Mouse (Mus musculus) MEL (cell line): ENCODE results near the gene Soat2. TPM values are rescaled to one million over a fixed set of nuclear protein-coding genes. Genes with fewer than 3 reads are reported as not detected.

Source experiments
- DNase-seq: peaks from one replicate; pipeline ENCODE4 v3.0.0; 2011; ENCODE audit warnings: low read depth, low spot score
- H3K27ac ChIP-seq: 2 replicates; pipeline ENCODE4 v1.5.1; 2012; ENCODE audit warnings: low read depth, mild to moderate bottlenecking, control low read depth, low read length, moderate library complexity; ENCODE audit not compliant: control insufficient read depth
- H3K27me3 ChIP-seq, 2 experiments: fragments of 150-350 bp in 1 of 2; sonication (generic) in 1 of 2; 2 replicates each; pipeline ENCODE4 v1.6.1; 2012; ENCODE audit warnings: low read length in 2 of 2, mild to moderate bottlenecking in 2 of 2, improper control_type of control experiment in 1 of 2, moderate library complexity in 1 of 2; ENCODE audit not compliant: insufficient read depth in 2 of 2, control insufficient read depth in 1 of 2
- H3K36me3 ChIP-seq, 2 experiments: 2 replicates each; pipeline ENCODE4 v1.6.1; 2012 to 2014; ENCODE audit warnings: low read length in 2 of 2, improper control_type of control experiment in 1 of 2, inconsistent platforms in 1 of 2, mild to moderate bottlenecking in 1 of 2; ENCODE audit not compliant: insufficient read depth in 2 of 2, control insufficient read depth in 1 of 2
- H3K4me1 ChIP-seq, 2 experiments: fragments of 150-350 bp in 1 of 2; sonication (generic) in 1 of 2; 2 replicates each; pipeline ENCODE4 v1.6.1; 2012; ENCODE audit warnings: low read length in 2 of 2, improper control_type of control experiment in 1 of 2, mild to moderate bottlenecking in 1 of 2; ENCODE audit not compliant: insufficient read depth in 2 of 2, control insufficient read depth in 1 of 2
- H3K4me3 ChIP-seq, 2 experiments: fragments of 150-350 bp in 1 of 2; sonication (generic) in 1 of 2; 2 replicates each; pipeline ENCODE4 v1.5.1; 2012; ENCODE audit warnings: low read depth in 2 of 2, low read length in 2 of 2, mild to moderate bottlenecking in 2 of 2, moderate library complexity in 2 of 2, control low read depth in 1 of 2, improper control_type of control experiment in 1 of 2; ENCODE audit not compliant: control insufficient read depth in 1 of 2, insufficient read depth in 1 of 2
- H3K79me2 ChIP-seq: 2 replicates; pipeline ENCODE4 v1.6.1; 2012; ENCODE audit warnings: mild to moderate bottlenecking, low read length, moderate library complexity; ENCODE audit not compliant: control insufficient read depth, poor library complexity, insufficient read depth
- H3K9ac ChIP-seq: 2 replicates; pipeline ENCODE4 v1.6.1; 2012; ENCODE audit warnings: low read depth, mild to moderate bottlenecking, control low read depth, low read length, moderate library complexity; ENCODE audit not compliant: control insufficient read depth, poor library complexity, severe bottlenecking
- H3K9me3 ChIP-seq: fragments of 150-350 bp; sonication (generic); replicated peaks from 2 replicates; pipeline ENCODE4 v1.6.1; 2012; ENCODE audit warnings: mild to moderate bottlenecking, low read length, improper control_type of control experiment, moderate library complexity; ENCODE audit not compliant: insufficient read depth
- BHLHE40 ChIP-seq: IDR thresholded peaks from 2 replicates; pipeline ENCODE4 v1.6.1; 2012; ENCODE audit warnings: low read depth, mild to moderate bottlenecking, inconsistent platforms, low read length, improper control_type of control experiment, borderline replicate concordance
- CHD1 ChIP-seq: IDR thresholded peaks from 2 replicates; pipeline ENCODE4 v1.6.1; 2012; ENCODE audit warnings: low read depth, mild to moderate bottlenecking, inconsistent platforms, low read length, improper control_type of control experiment
- CHD2 ChIP-seq: IDR thresholded peaks from 2 replicates; pipeline ENCODE4 v1.6.1; 2011; ENCODE audit warnings: low read length, improper control_type of control experiment
- CTCF ChIP-seq, 3 experiments: IDR thresholded peaks in 2 of 3; conservative IDR thresholded peaks in 1 of 3; 2 replicates each; pipeline ENCODE4 v1.5.1; 2011 to 2012; ENCODE audit warnings: low read length in 3 of 3, low read depth in 2 of 3, mild to moderate bottlenecking in 2 of 3, improper control_type of control experiment in 1 of 3, inconsistent platforms in 1 of 3, mixed read lengths in 1 of 3, moderate library complexity in 1 of 3; ENCODE audit not compliant: control insufficient read depth in 1 of 3, insufficient read depth in 1 of 3, poor library complexity in 1 of 3, severe bottlenecking in 1 of 3
- ELF1 ChIP-seq: IDR thresholded peaks from 2 replicates; pipeline ENCODE4 v1.6.1; 2014; ENCODE audit warnings: low read depth, mild to moderate bottlenecking, inconsistent platforms, low read length, improper control_type of control experiment, moderate library complexity
- EP300 ChIP-seq, 2 experiments: IDR thresholded peaks; 2 replicates each; pipeline ENCODE4 v1.6.1; 2011; ENCODE audit warnings: improper control_type of control experiment in 2 of 2, low read length in 2 of 2, low read depth in 1 of 2, mild to moderate bottlenecking in 1 of 2
- ETS1 ChIP-seq: IDR thresholded peaks from 2 replicates; pipeline ENCODE4 v1.6.1; 2012; ENCODE audit warnings: low read depth, mild to moderate bottlenecking, inconsistent platforms, low read length, improper control_type of control experiment, moderate library complexity
- GABPA ChIP-seq: IDR thresholded peaks from 2 replicates; pipeline ENCODE4 v1.6.1; 2012; ENCODE audit warnings: low read depth, mild to moderate bottlenecking, inconsistent platforms, low read length, improper control_type of control experiment, moderate library complexity
- GATA1 ChIP-seq: IDR thresholded peaks from 2 replicates; pipeline ENCODE4 v1.6.1; 2011; ENCODE audit warnings: low read depth, low read length, improper control_type of control experiment
- HCFC1 ChIP-seq: IDR thresholded peaks from 2 replicates; pipeline ENCODE4 v1.6.1; 2012; ENCODE audit warnings: low read depth, mild to moderate bottlenecking, inconsistent platforms, low read length, improper control_type of control experiment, moderate library complexity
- JUND ChIP-seq: IDR thresholded peaks from 2 replicates; pipeline ENCODE4 v1.6.1; 2011; ENCODE audit warnings: low read depth, mild to moderate bottlenecking, improper control_type of control experiment, low read length
- KAT2A ChIP-seq: conservative IDR thresholded peaks from 2 replicates; pipeline ENCODE4 v1.6.1; 2012; ENCODE audit warnings: low read depth, low read length, improper control_type of control experiment, inconsistent platforms
- MAX ChIP-seq: IDR thresholded peaks from 2 replicates; pipeline ENCODE4 v1.6.1; 2011; ENCODE audit warnings: low read length, improper control_type of control experiment
- MAZ ChIP-seq: IDR thresholded peaks from 2 replicates; pipeline ENCODE4 v1.6.1; 2012; ENCODE audit warnings: low read depth, mild to moderate bottlenecking, inconsistent platforms, low read length, improper control_type of control experiment
- MEF2A ChIP-seq: IDR thresholded peaks from 2 replicates; pipeline ENCODE4 v1.6.1; 2014; ENCODE audit warnings: low read depth, mild to moderate bottlenecking, inconsistent platforms, low read length, improper control_type of control experiment; ENCODE audit not compliant: poor library complexity, insufficient replicate concordance, severe bottlenecking; ENCODE audit errors: extremely low read depth
- MXI1 ChIP-seq: IDR thresholded peaks from 2 replicates; pipeline ENCODE4 v1.6.1; 2011; ENCODE audit warnings: mild to moderate bottlenecking, low read depth, low read length, improper control_type of control experiment
- MYB ChIP-seq: IDR thresholded peaks from 2 replicates; pipeline ENCODE4 v1.6.1; 2011; ENCODE audit warnings: mild to moderate bottlenecking, low read depth, low read length, improper control_type of control experiment
- MYC ChIP-seq: IDR thresholded peaks from 2 replicates; pipeline ENCODE4 v1.6.1; 2011; ENCODE audit warnings: low read depth, mild to moderate bottlenecking, low read length, improper control_type of control experiment, moderate library complexity
- NELFE ChIP-seq: IDR thresholded peaks from 2 replicates; pipeline ENCODE4 v1.6.1; 2011; ENCODE audit warnings: low read depth, low read length, improper control_type of control experiment
- POLR2A ChIP-seq, 2 experiments: IDR thresholded peaks; 2 replicates each; pipeline ENCODE4 v1.6.1; 2011 to 2012; ENCODE audit warnings: low read length in 2 of 2, mild to moderate bottlenecking in 2 of 2, control low read depth in 1 of 2, improper control_type of control experiment in 1 of 2, low read depth in 1 of 2, moderate library complexity in 1 of 2; ENCODE audit not compliant: control insufficient read depth in 1 of 2, insufficient read depth in 1 of 2, poor library complexity in 1 of 2
- POLR2AphosphoS2 ChIP-seq: IDR thresholded peaks from 2 replicates; pipeline ENCODE4 v1.6.1; 2011; ENCODE audit warnings: low read length, improper control_type of control experiment
- POLR2AphosphoS5 ChIP-seq: IDR thresholded peaks from 2 replicates; pipeline ENCODE4 v1.6.1; 2012; ENCODE audit warnings: low read depth, borderline replicate concordance, mild to moderate bottlenecking, inconsistent platforms, low read length, moderate library complexity, mixed read lengths
- RAD21 ChIP-seq: IDR thresholded peaks from 2 replicates; pipeline ENCODE4 v1.6.1; 2011; ENCODE audit warnings: mild to moderate bottlenecking, low read depth, low read length, improper control_type of control experiment
- RCOR1 ChIP-seq: IDR thresholded peaks from 2 replicates; pipeline ENCODE4 v1.6.1; 2012; ENCODE audit warnings: low read depth, mild to moderate bottlenecking, inconsistent platforms, low read length, improper control_type of control experiment
- SIN3A ChIP-seq: IDR thresholded peaks from 2 replicates; pipeline ENCODE4 v1.6.1; 2012; ENCODE audit warnings: low read length, improper control_type of control experiment, inconsistent platforms
- SMC3 ChIP-seq: IDR thresholded peaks from 2 replicates; pipeline ENCODE4 v1.6.1; 2011; ENCODE audit warnings: low read depth, low read length, improper control_type of control experiment
- TAL1 ChIP-seq: IDR thresholded peaks from 2 replicates; pipeline ENCODE4 v1.6.1; 2012; ENCODE audit warnings: mild to moderate bottlenecking, inconsistent platforms, low read length, moderate library complexity, mixed read lengths
- TBP ChIP-seq: IDR thresholded peaks from 2 replicates; pipeline ENCODE4 v1.8.0; 2011; ENCODE audit warnings: low read depth, low read length, improper control_type of control experiment
- TCF12 ChIP-seq: IDR thresholded peaks from 2 replicates; pipeline ENCODE4 v1.6.1; 2014; ENCODE audit warnings: low read depth, mild to moderate bottlenecking, inconsistent platforms, low read length, improper control_type of control experiment, moderate library complexity
- UBTF ChIP-seq: IDR thresholded peaks from 2 replicates; pipeline ENCODE4 v1.6.1; 2012; ENCODE audit warnings: low read depth, mild to moderate bottlenecking, inconsistent platforms, low read length, improper control_type of control experiment, moderate library complexity, borderline replicate concordance; ENCODE audit not compliant: insufficient read depth
- USF1 ChIP-seq: IDR thresholded peaks from 2 replicates; pipeline ENCODE4 v1.6.1; 2014; ENCODE audit warnings: low read depth, mild to moderate bottlenecking, inconsistent platforms, low read length, improper control_type of control experiment, moderate library complexity
- ZC3H11A ChIP-seq: IDR thresholded peaks from 2 replicates; pipeline ENCODE4 v1.6.1; 2012; ENCODE audit warnings: low read depth, mild to moderate bottlenecking, inconsistent platforms, low read length, improper control_type of control experiment
- ZKSCAN1 ChIP-seq: IDR thresholded peaks from 2 replicates; pipeline ENCODE4 v1.6.1; 2012; ENCODE audit warnings: low read depth, mild to moderate bottlenecking, inconsistent platforms, low read length, improper control_type of control experiment, moderate library complexity
- ZMIZ1 ChIP-seq: IDR thresholded peaks from 2 replicates; pipeline ENCODE4 v1.6.1; 2012; ENCODE audit warnings: low read depth, mild to moderate bottlenecking, inconsistent platforms, low read length, improper control_type of control experiment, moderate library complexity
- ZNF384 ChIP-seq: IDR thresholded peaks from 2 replicates; pipeline ENCODE4 v1.6.1; 2012; ENCODE audit warnings: low read depth, mild to moderate bottlenecking, inconsistent platforms, low read length, improper control_type of control experiment
- polyA plus RNA-seq, 2 experiments: library from polyadenylated mRNA; stranded (reverse) in 1 of 2; unstranded in 1 of 2; fragments of >175 nt in 1 of 2; fragments of >200 nt in 1 of 2; gene quantifications; 2 replicates each; pipeline versions ENCODE4 v1.2.1 to v1.2.4; 2012; ENCODE audit warnings: low replicate concordance in 2 of 2, low read depth in 1 of 2; ENCODE audit not compliant: insufficient read length in 2 of 2, insufficient read depth in 1 of 2, missing spikeins in 1 of 2
- total RNA-seq: library from RNA; depleted of rRNA; stranded (reverse); fragments of 300-350 nt; gene quantifications from 2 replicates; pipeline ENCODE4 v1.2.3, GENCODE M21; 2012; rRNA removed

Gene Soat2
- total RNA-seq (20.0 and 31.0 TPM in 2 replicates), polyA plus RNA-seq (10 to 100 TPM in 1 of 2 experiments, not detected in 1; 44.8 TPM)

- DNase-seq, result peak; percentile 97
- H3K27me3 ChIP-seq, result no peaks in the 10 kb centered on the region
- H3K27ac ChIP-seq, result peak within 1 kb of the TSS; percentile 93
- peak within 1 kb of the TSS; percentile 82 for H3K9ac ChIP-seq
- peaks cover 13% of the 10 kb centered on the region for H3K79me2 ChIP-seq
- no peaks in the 10 kb centered on the region for H3K9me3 ChIP-seq
- H3K4me1 ChIP-seq, result peaks cover 13 to 17% of the 10 kb centered on the region in 2 experiments
- peaks cover 7 to 18% of the 10 kb centered on the region in 2 experiments for H3K36me3 ChIP-seq
- H3K4me3 ChIP-seq, result peak within 1 kb of the TSS; percentile 60 to 76
- peak; percentile 92 for TF ChIP-seq TBP
- peak; percentile 84 for TF ChIP-seq GATA1
- TF ChIP-seq UBTF, result peak; percentile 32; the same call in 1 of the 2 replicates
- peak; percentile 94 for TF ChIP-seq MXI1
- TF ChIP-seq ZKSCAN1, result no peak
- TF ChIP-seq MYC, result peak; percentile 99
- peak; percentile 86 for TF ChIP-seq ZMIZ1
- peak; percentile 16; the same call in 1 of the 2 replicates for TF ChIP-seq MAZ
- TF ChIP-seq GABPA, result no peak
- peak; percentile 35 to 96; a peak in 3 of 4 replicates for TF ChIP-seq POLR2A (IDR thresholded peaks at IDR 0.05; ENCODE audit: control insufficient read depth in 1 of 2, insufficient read depth in 1 of 2, low read depth in 1 of 2, low read length in 2 of 2, poor library complexity in 1 of 2)
- peak; percentile 78 for TF ChIP-seq RCOR1
- TF ChIP-seq MAX, result peak; percentile 95
- no peak for TF ChIP-seq SMC3
- peak; percentile 84; the same call in 1 of the 2 replicates for TF ChIP-seq POLR2AphosphoS5
- TF ChIP-seq CHD2, result no peak; the same call in none of the 2 replicates
- peak; percentile 75; the same call in 1 of the 2 replicates for TF ChIP-seq JUND
- no peak for TF ChIP-seq ZC3H11A
- TF ChIP-seq RAD21, result no peak
- TF ChIP-seq ELF1, result peak; percentile 93
- peak; percentile 76 for TF ChIP-seq HCFC1
- peak; percentile 42; the same call in 1 of the 2 replicates for TF ChIP-seq TAL1
- TF ChIP-seq BHLHE40, result no peak; the same call in 1 of the 2 replicates
- TF ChIP-seq ETS1, result peak; percentile 68
- TF ChIP-seq KAT2A, result peak; percentile 71
- peak; percentile 72 to 79 for TF ChIP-seq EP300 (IDR thresholded peaks at IDR 0.05; ENCODE audit: low read depth in 1 of 2, low read length in 2 of 2)
- no peak for TF ChIP-seq MEF2A
- TF ChIP-seq MYB, result no peak
- TF ChIP-seq ZNF384, result no peak
- TF ChIP-seq SIN3A, result peak; percentile 90
- TF ChIP-seq NELFE, result peak; percentile 83
- TF ChIP-seq TCF12, result peak; percentile 75
- TF ChIP-seq CTCF (IDR thresholded peaks at IDR 0.05 in 2 of 3, conservative IDR thresholded peaks at IDR 0.05 in 1 of 3; ENCODE audit: control insufficient read depth in 1 of 3, insufficient read depth in 1 of 3, low read depth in 2 of 3, low read length in 3 of 3, poor library complexity in 1 of 3, severe bottlenecking in 1 of 3), result no peak
- TF ChIP-seq CHD1, result peak; percentile 93
- peak; percentile 96; the same call in 1 of the 2 replicates for TF ChIP-seq POLR2AphosphoS2
- peak; percentile 5; the same call in 1 of the 2 replicates for TF ChIP-seq USF1
These were observed at the start of gene Soat2 for GRCm38 (mm10) chr15:102150301-102151135. TSS of gene Soat2 (plus strand) at chr15:102150526.
